Mouse (Mus musculus) liver, embryonic 14.5 days (tissue): Measurements from ENCODE around the gene Fuca1. TPM values are rescaled to one million over a fixed set of nuclear protein-coding genes. Genes with fewer than 3 reads are reported as not detected.

Source experiments
- ATAC-seq: fragments of 200-750 bp; cut with Nextera tagmentation; 2 replicates; pipeline ENCODE4 v1.8.0; 2017; ENCODE audit warnings: moderate number of reproducible peaks, mild to moderate bottlenecking, moderate library complexity; ENCODE audit not compliant: insufficient read depth
- DNase-seq, 3 experiments: peaks; one replicate each; pipeline ENCODE4 v3.0.0-alpha.2; 2012 to 2013; ENCODE audit warnings: low read depth in 3 of 3, low spot score in 3 of 3
- H3K27ac ChIP-seq: fragments of 300-500 bp; sonication (generic); 2 replicates; pipeline ENCODE4 v1.5.1; 2014; ENCODE audit warnings: moderate library complexity, mild to moderate bottlenecking, control low read depth, inconsistent platforms
- H3K27me3 ChIP-seq: fragments of 300-500 bp; sonication (generic); 2 replicates; pipeline ENCODE4 v1.6.1; 2014; ENCODE audit warnings: mild to moderate bottlenecking, low read length, moderate library complexity; ENCODE audit not compliant: control insufficient read depth, insufficient read depth
- H3K36me3 ChIP-seq: fragments of 300-500 bp; sonication (generic); replicated peaks from 2 replicates; pipeline ENCODE4 v1.6.1; 2014; ENCODE audit warnings: low read depth; ENCODE audit not compliant: control insufficient read depth, insufficient read depth
- H3K4me1 ChIP-seq, 2 experiments: fragments of 200-500 bp in 1 of 2; fragments of 300-500 bp in 1 of 2; sonication (generic) in 1 of 2; replicated peaks; 2 replicates each; pipeline ENCODE4 v1.6.1; 2012 to 2014; ENCODE audit warnings: antibody characterized with exemption in 1 of 2, inconsistent platforms in 1 of 2, low read length in 1 of 2; ENCODE audit not compliant: control insufficient read depth in 2 of 2, insufficient read depth in 2 of 2
- H3K4me2 ChIP-seq: fragments of 300-500 bp; sonication (generic); 2 replicates; pipeline ENCODE4 v1.6.1; 2014; ENCODE audit warnings: low read depth, mild to moderate bottlenecking, control low read depth, moderate library complexity
- H3K4me3 ChIP-seq, 2 experiments: fragments of 200-500 bp in 1 of 2; fragments of 300-500 bp in 1 of 2; sonication (generic) in 1 of 2; 2 replicates each; pipeline ENCODE4 v1.5.1; 2012 to 2014; ENCODE audit warnings: low read depth in 2 of 2, low read length in 2 of 2, mild to moderate bottlenecking in 2 of 2, control low read depth in 1 of 2, inconsistent platforms in 1 of 2, moderate library complexity in 1 of 2; ENCODE audit not compliant: insufficient read depth in 1 of 2
- H3K9ac ChIP-seq: fragments of 300-500 bp; sonication (generic); replicated peaks from 2 replicates; pipeline ENCODE4 v1.6.1; 2014; ENCODE audit warnings: mild to moderate bottlenecking, control low read depth, moderate library complexity
- H3K9me3 ChIP-seq: fragments of 300-500 bp; sonication (generic); 2 replicates; pipeline ENCODE4 v1.6.1; 2016; ENCODE audit warnings: low read length, mixed read lengths; ENCODE audit not compliant: control insufficient read depth
- CTCF ChIP-seq: IDR thresholded peaks from 2 replicates; pipeline ENCODE4 v1.5.1; 2016; ENCODE audit warnings: antibody characterized with exemption, low read depth, control low read depth
- EP300 ChIP-seq: IDR thresholded peaks from 2 replicates; pipeline ENCODE4 v1.6.1; 2016; ENCODE audit warnings: antibody characterized with exemption, low read depth
- WGBS: fragments of 180-500 bp; shearing (Covaris S2); extraction: QIAGEN DNeasy Blood & Tissue Kit; methylation state at CpG from one replicate; pipeline ENCODE4 v1.1.7; 2014; ENCODE audit not compliant: insufficient replicate concordance; 5-methylcytosine and 5-hydroxymethylcytosine counted together
- polyA plus RNA-seq, 2 experiments: library from polyadenylated mRNA; depleted of rRNA in 1 of 2; stranded (reverse) in 1 of 2; unstranded in 1 of 2; fragments of >200 nt; fragmentation: Nextera tagmentation in 1 of 2; extraction: Ambion mirVana in 1 of 2; gene quantifications; 2 replicates each; pipeline versions ENCODE4 v1.2.1 to v1.2.3; 2012 to 2014

The Fuca1 gene
- polyA plus RNA-seq, 2 experiments = 12.0 to 19.0 TPM

DNA sequence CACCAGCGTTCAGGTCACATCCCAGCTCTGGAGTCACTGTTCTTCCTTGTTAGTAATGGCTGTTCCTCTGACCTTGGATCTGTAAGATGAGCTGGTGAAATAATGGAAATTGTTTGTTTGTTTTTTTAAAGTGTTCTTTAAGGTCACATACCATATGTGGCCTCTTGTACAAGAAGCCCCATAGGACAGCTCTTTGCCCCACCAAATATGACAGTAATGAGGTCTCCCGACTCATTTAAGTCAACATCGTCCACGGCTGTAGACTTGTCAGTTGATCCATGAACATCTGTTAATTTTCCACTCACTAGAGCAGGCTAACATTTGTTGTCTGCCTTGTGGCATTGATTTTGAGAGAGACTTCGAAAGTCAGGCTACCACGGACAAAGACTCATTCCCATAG, 41.5 kb upstream of the Fuca1 start:
- Histone ChIP-seq H3K4me3 (no peak overlapping the region), H3K9me3 (no peaks in the 10 kb centered on the region), H3K4me2 (no peak overlapping the region), H3K9ac (no peak overlapping the region), H3K27ac (no peak overlapping the region), H3K27me3 (no peaks in the 10 kb centered on the region), H3K4me1 (peaks cover 29 to 34% of the 10 kb centered on the region in 2 experiments), H3K36me3 (no peaks in the 10 kb centered on the region)
- DNase-seq (no peak), ATAC-seq (no peak)
- no peak for TF ChIP-seq CTCF
- WGBS = 73% methylated on average over 6 of the region's 6 CpGs

DNA sequence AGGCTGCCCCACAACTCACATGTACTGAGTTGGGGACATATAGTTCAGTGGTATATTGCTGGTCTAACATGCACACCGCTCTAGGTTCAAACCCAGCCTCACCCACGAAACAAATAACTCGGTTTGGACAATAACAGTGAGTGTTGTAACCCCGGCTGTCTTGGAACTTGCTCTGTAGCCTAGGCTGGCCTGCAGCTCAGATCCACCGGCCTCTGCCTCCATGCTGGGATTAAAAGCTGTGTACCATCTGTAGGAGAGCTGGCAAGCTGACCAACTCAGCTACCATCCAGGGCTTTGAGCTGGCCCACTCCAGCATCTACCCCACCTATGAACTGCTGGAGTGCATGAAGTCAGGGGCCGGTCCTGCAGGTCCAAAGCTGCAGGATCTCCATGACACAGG, 40.5 kb upstream of the Fuca1 start:
- DNase-seq (no peak), ATAC-seq (no peak)
- Histone ChIP-seq H3K27ac (no peak overlapping the region), H3K9ac (no peak overlapping the region), H3K9me3 (no peaks in the 10 kb centered on the region), H3K4me2 (no peak overlapping the region), H3K4me3 (no peak overlapping the region), H3K36me3 (no peaks in the 10 kb centered on the region), H3K27me3 (no peaks in the 10 kb centered on the region), H3K4me1 (peaks cover 21 to 27% of the 10 kb centered on the region in 2 experiments)
- TF ChIP-seq CTCF (no peak), EP300 (no peak)
- 78% methylated on average over 6 of the region's 6 CpGs for WGBS

DNA sequence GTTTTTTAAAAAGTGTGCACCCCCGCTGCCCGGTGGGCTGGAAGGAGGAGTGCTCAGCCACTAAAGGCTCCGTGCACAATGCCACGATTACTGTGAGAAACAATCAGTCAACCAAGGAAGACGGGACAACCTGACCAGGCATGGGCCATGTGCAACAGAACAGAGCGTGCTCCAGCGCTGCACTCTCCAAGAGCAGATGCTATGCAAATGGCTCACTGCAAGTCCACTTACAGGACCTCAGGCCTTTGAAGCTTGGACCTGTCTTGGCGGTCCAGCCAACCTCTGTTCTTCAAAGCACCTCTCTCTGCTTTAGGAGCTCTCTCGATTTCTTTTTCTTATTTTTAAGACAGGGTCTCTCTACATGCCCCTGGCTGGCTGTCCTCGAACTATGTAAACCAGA, 40.0 kb upstream of the Fuca1 start:
- Histone ChIP-seq H3K9me3 (no peaks in the 10 kb centered on the region), H3K4me3 (no peak overlapping the region), H3K27ac (no peak overlapping the region), H3K27me3 (no peaks in the 10 kb centered on the region), H3K36me3 (no peaks in the 10 kb centered on the region), H3K4me1 (peaks cover 15 to 21% of the 10 kb centered on the region in 2 experiments), H3K9ac (no peak overlapping the region), H3K4me2 (no peak overlapping the region)
- WGBS = 80% methylated on average over 10 of the region's 10 CpGs
- ATAC-seq = no peak
- no peak for DNase-seq
- TF ChIP-seq CTCF (no peak), EP300 (no peak)

DNA sequence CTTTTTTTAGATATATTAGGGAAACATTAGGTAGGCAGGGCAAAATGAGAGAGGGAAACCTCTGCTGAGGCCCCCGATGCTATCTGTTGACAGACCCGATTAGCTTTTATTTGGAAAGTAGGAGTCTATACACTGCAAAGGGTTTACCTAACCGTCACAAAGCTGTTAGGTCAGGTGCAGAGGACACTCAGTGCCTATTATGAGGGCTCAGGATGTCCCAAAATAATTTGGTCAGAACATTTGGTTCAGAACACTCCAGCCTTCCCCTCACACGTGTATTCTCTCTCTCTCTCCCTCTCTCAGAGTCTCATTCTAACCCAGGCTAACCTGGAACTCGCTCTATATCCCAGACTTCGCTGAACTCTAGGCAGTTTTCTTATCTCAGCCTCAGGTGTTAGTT, 38.5 kb upstream of the Fuca1 start:
- Histone ChIP-seq H3K27me3 (no peaks in the 10 kb centered on the region), H3K4me3 (no peak overlapping the region), H3K9ac (no peak overlapping the region), H3K27ac (no peak overlapping the region), H3K9me3 (no peaks in the 10 kb centered on the region), H3K4me1 (peaks cover under 1 to 8% of the 10 kb centered on the region in 2 experiments), H3K36me3 (no peaks in the 10 kb centered on the region), H3K4me2 (no peak overlapping the region)
- no peak for DNase-seq
- WGBS = 62% methylated on average over 6 of the region's 6 CpGs
- ATAC-seq = no peak
- no peak for TF ChIP-seq CTCF
- no peak for TF ChIP-seq EP300

DNA sequence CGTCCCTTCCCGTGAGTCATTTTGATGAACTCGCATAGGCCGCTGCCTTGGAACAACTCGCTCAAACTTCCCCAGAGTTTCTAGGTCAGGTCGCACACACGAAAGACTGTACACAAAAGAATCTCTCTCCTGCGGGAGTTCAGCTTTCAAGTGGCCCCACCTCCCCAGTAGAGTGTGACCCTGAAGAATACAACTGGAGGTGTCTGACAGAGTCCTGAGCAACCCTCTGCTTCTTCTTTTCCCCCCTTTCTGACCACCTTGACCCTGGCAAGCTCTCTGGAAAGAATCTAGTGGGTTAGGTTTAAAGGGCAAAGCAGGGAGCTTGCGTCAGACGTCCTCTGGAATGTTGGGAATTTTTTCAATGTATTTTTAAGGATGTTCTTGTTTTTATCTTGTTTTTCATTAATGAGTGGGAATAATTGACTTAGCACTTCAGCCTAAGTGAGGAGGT, 37.1 kb upstream of the Fuca1 start:
- Histone ChIP-seq H3K4me3 (no peak overlapping the region), H3K27me3 (no peaks in the 10 kb centered on the region), H3K36me3 (no peaks in the 10 kb centered on the region), H3K9ac (no peak overlapping the region), H3K9me3 (no peaks in the 10 kb centered on the region), H3K4me2 (no peak overlapping the region), H3K4me1 (peaks cover 0 to 6% of the 10 kb centered on the region in 2 experiments; a peak in 2 of 4 replicates), H3K27ac (no peak overlapping the region)
- WGBS = 63% methylated on average over 10 of the region's 10 CpGs
- DNase-seq (no peak), ATAC-seq (no peak)
- TF ChIP-seq EP300 (no peak), CTCF (no peak)
